Mouse (Mus musculus): ENCODE measurements around the gene Cideb. TPM values are rescaled to one million over a fixed set of nuclear protein-coding genes. Genes with fewer than 3 reads are reported as not detected.

The Cideb gene
- total RNA-seq, 2 experiments from 2014 or later = not detected

DNA sequence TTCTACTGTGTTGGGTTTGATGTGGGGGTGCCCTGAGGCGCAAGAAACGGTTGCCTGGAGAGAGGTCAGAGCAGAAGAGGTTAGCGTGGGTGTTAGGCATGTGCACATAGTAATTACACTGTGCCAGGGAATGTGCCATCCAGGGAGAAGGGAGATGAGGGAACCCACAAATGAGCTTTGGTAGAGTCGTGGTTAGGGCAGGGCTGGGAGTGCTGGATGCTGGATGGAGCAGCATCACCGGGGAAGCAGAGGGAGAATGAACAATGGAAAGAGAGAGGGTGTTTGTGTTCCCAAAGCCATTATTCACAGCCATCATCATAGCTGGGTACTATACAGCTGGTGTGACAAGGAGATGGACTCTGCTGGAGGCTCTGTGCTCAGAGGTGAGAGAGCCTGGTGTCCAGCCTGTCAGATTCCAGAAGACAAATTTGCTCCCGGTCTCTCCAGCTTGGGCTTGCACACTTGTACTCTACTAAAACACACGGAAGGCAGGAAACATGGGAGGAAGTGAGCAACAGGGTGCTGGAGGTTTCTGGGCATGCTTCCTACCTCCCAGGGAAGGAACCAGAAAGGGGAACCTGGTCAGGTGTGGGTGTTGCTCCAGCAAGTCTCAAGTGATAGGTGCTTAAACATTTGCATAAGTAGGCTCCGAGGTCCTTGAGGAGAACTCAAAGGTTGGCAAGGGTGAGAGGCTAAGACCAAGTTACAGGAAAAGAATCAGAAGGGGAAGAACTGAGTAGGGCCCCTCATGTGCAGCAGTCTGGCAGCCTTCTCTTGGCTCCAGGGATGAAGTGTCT is 30.2 kb downstream of the Cideb start:
- ATAC-seq (replicated peaks; ENCODE audit: poor library complexity, severe bottlenecking) = peak; percentile 37

- ATAC-seq (replicated peaks; ENCODE audit: poor library complexity, severe bottlenecking) = no peak
These were observed 32.0 kb downstream of the Cideb start for GRCm38 (mm10) chr14:55726261-55726660.

DNA sequence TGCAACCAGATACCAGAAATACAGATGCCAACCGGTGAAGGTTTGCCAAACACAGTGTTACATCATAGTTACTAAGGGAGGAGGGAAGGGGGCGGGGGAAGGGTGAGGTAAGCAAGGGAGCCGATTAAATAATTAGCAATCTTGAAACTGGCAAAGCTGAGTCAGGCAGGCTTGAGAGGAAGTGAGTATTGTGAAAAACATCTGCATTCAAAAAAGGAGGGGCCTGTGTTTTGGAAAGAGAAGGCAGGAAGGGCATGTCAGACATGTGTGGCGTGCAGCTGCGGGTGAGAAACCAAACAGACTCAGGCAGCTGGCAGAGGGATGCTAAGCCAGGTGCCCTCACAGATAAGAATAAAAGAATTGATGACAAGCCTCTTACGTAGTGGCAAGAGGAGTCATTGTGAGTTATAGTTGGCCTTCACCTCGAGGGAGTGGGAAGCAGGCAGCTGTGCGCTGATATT is 33.8 kb downstream of the Cideb start:
- peak; percentile 75 for ATAC-seq (replicated peaks; ENCODE audit: poor library complexity, severe bottlenecking)

DNA sequence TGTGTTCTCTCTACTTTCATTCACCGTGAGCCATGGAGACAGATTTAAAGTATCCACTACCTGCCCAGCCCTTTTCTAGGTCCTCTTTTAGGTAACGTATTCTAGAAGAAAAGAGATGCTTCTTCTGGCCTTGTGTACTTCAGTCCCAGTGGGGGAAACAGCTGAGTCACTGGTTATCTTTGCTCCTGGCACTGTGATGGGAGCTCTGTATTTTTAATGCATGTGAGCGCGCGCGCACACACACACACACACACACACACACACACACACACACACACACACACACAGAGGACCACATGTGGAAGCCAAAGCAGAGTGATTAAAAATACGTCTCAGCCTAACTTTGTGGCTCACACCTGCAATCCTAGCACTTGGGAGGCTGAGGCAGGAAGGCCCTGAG is 34.8 kb downstream of the Cideb start:
- no peak for ATAC-seq (replicated peaks; ENCODE audit: poor library complexity, severe bottlenecking)

GRCm38 (mm10) chr14:55722438-55722945 is 35.8 kb downstream of the Cideb start:
- no peak for ATAC-seq (replicated peaks; ENCODE audit: poor library complexity, severe bottlenecking)

GRCm38 (mm10) chr14:55721700-55722437 is 36.4 kb downstream of the Cideb start, which contains the start of gene Rabggta:
Rabggta (minus strand) TSS chr14:55722263.
- ATAC-seq (replicated peaks; ENCODE audit: poor library complexity, severe bottlenecking) = peak; percentile 57

DNA sequence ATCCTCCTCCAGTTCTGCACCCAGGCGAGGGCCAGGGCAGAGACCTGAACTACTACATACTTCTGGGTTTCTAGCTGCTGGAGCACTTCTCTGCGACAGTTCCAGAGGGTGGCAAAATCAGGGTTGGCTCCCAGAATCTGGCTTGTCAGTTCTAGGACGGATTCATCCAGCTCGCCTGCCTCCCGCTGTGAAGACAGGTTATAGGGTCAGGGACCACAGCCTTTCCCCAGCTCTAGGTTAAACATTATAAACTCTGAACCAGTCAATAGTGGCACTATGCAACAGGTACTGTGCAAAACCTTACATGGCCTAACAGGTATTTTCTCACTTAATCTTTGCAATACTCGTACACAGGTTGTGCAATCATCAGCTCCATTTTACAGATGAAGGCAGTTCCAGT is 37.2 kb downstream of the Cideb start:
- no peak for ATAC-seq (replicated peaks; ENCODE audit: poor library complexity, severe bottlenecking)

DNA sequence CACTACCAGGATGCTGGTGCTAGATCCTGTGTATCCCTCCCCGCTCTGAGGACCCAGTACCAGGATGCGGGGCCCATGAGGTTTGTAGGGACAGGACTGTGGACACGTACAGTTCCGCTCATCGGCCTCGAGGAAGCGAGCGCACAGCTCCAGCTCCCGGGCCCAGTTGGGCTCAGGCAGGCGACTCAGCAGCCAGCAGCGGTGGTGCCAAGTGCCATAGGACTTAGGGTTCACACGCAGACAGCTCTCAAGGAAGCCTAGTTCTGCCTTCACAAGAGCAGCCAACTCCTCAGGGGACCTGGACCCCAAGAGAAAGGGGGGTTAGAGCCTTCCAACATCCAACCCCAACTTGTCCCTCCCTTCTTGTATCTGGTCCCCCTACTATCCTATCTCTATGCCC is 37.6 kb downstream of the Cideb start:
- no peak for ATAC-seq (replicated peaks; ENCODE audit: poor library complexity, severe bottlenecking)

- ATAC-seq (replicated peaks; ENCODE audit: poor library complexity, severe bottlenecking) = no peak
These were observed 38.5 kb downstream of the Cideb start for GRCm38 (mm10) chr14:55719737-55720136.

- ATAC-seq (replicated peaks; ENCODE audit: poor library complexity, severe bottlenecking) = no peak
These were observed 41.4 kb downstream of the Cideb start for GRCm38 (mm10) chr14:55716884-55717283.

DNA sequence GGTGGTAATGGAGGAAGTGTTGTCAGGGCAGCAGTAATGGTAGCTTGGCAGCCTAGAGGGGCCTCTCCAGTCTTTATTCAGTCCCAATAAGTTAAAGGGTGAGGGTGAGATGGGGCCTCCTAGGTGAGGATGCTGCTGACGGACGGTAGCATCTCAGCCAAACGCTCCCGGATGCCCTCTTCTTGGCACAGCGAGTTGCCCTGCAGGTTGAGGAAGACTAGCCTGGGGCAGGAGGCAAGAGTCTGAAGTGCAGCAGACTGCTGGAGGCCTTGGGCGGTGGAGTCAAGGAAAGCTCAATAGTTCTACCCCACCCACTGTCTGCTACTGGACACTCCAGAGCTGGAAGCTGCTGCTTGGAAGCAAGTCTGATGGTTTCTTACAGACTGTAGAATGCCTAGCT is 42.0 kb downstream of the Cideb start:
- ATAC-seq (replicated peaks; ENCODE audit: poor library complexity, severe bottlenecking) = no peak

DNA sequence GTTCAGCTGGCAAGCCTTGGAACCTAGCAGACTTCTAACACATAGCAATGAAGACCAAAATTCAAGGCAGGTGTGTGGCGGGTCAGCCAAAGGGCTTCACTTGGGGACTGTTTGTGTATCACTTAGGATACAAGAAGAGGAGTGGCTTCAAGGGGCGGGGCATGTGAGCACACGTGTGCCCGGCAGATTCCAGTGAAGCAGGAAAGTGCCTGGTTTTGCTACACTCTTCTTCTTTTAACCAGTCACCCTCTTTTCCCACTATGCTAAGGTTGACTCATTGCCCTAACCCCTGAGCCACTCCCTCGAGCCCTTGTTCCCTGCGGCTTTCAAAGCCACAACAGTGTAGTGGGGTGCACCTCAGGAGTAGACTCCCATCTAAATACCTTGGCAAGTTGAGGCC is 43.4 kb downstream of the Cideb start:
- ATAC-seq (replicated peaks; ENCODE audit: poor library complexity, severe bottlenecking) = peak; percentile 14; the same call in 1 of the 2 replicates

- no peak for ATAC-seq (replicated peaks; ENCODE audit: poor library complexity, severe bottlenecking)
These were observed 44.5 kb downstream of the Cideb start, which contains the start of gene Tgm1 for GRCm38 (mm10) chr14:55713729-55714122. Tgm1 (minus strand) TSS chr14:55713926.

DNA sequence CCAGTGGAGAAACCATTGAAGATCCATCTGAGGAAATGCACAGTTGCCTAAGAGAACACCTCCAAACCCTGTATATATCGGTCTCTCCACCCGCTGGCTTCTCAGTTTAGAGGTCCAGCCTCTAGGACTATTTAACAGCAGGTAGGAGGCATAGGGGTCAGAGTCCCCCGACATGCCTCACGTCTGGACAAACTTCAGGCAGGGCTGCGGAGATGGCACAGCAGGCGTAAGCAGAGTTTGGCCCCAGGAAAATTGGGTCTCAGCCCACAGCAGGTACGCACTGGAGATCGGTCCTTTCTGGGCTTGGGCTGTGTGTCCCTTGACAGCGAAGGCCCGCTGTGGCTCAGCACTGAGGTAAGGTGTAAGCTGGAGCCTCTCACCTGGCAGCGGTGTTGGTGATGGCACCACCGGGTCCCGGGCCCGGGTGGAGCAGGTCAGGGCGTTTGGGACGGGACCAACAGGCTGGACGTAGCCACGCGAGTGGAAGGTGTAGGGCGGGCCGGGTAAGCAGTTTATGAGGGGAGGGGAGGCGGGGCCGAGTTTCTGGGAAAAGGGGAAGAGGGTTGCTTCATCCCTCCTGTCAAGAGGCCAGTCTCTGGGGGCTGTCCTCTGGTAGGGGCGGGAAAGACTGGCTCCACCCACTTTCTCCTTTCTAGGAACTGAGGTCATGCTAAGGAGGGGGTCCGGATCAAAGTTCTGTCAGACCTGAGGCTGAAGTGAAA is 45.1 kb downstream of the Cideb start:
- peak; percentile 92 for ATAC-seq (replicated peaks; ENCODE audit: poor library complexity, severe bottlenecking)

GRCm38 (mm10) chr14:55711786-55712185 is 46.5 kb downstream of the Cideb start:
- ATAC-seq (replicated peaks; ENCODE audit: poor library complexity, severe bottlenecking) = no peak

DNA sequence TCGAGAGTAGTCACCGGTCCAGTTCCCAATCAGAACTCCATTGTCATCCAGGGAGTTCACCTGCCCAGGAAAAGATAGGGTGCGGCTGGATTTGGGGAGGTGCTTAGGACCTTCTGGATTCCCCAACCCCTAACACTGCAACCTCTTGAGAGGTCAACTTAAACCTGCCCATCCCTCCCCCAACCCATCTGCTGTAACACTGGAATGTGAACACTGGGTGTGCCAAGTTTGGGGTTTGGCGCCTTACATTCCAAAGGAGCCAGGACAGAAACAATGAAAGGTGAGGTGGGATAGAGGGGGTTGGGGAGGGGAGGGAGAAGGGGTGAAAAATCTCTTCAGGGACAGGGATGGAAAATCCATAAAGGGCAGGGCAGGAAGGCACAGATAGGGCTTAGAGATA is 48.7 kb downstream of the Cideb start:
- no peak for ATAC-seq (replicated peaks; ENCODE audit: poor library complexity, severe bottlenecking)

DNA sequence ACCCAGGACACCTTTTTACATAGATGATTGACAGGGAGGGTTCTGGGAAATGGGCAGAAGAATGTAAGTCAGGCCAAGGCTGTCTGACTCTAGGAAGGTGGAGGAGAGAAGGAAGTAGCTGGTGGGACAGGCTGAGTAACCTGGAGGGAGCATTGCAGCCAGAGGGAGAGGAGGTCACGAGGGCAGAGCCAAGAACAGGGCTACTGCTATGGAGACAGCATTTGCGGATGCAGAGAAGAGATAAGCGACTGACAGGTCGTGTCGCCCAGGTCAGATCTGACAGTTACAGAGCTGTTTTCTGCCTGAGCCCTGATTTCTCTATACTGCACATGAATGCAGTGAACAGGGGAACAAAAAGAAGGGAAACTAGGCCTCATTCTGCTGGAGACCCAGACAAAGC is 50.9 kb downstream of the Cideb start:
- ATAC-seq (replicated peaks; ENCODE audit: poor library complexity, severe bottlenecking) = no peak

GRCm38 (mm10) chr14:55706051-55706600 is 52.1 kb downstream of the Cideb start:
- no peak for ATAC-seq (replicated peaks; ENCODE audit: poor library complexity, severe bottlenecking)
